Mouse (Mus musculus): ENCODE results near the gene 2210418O10Rik.
"Not testable (repeated sequence)": the region's sequence is repeated elsewhere in the genome, so short reads cannot be mapped to it uniquely, and the experiment has no call there.

The 2210418O10Rik gene

GRCm38 (mm10) chr2:176226269-176226668 lies at the start of gene 2210418O10Rik:
Gene 2210418O10Rik (plus strand): TSS chr2:176226569.
- in situ Hi-C loops (cut with MboI; ENCODE audit: low sequenced_read_pairs) = not testable (repeated sequence)

- in situ Hi-C loops (cut with MboI; ENCODE audit: low sequenced_read_pairs) = not testable (repeated sequence)
These were observed 22.1 kb downstream of the 2210418O10Rik start for GRCm38 (mm10) chr2:176248519-176248918.
